Mouse (Mus musculus) v-Abl transformed pro-B cells (cell line): Measurements from ENCODE around the gene Cphx2.
"Not testable (repeated sequence)": the region's sequence is repeated elsewhere in the genome, so short reads cannot be mapped to it uniquely, and the experiment has no call there.

ENCODE experiments used
- in situ Hi-C, 2 experiments: fragments of 400-800 bp; cut with MboI; formaldehyde crosslinking; loops; one replicate each; pipeline ENCODE4 v1.15.1; 2025; ENCODE audit not compliant: unreplicated experiment in 2 of 2

Gene Cphx2

DNA sequence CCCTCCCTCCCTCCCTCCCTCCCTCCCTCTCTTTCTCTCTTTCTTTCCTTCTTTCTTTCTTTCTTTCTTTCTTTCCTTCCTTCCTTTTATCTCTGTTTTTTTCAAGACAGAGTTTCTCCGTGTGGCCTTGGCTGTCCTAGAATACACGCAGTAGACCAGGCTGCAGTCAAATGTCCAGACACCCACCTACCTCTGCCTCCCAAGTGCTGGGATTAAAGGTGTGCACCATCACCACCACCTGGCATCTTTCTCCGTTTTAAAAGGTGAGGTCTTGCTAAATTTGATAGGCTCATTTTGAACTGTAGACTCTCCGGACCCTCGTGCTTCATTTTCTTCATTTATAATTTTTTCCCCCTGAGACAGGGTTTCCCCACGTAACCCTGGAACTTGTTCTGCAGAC, at the start of gene Cphx2:
Gene Cphx2 (plus strand): TSS at position 301 of the 400 bp plus-strand sequence.
- in situ Hi-C loops, result not testable (repeated sequence)

DNA sequence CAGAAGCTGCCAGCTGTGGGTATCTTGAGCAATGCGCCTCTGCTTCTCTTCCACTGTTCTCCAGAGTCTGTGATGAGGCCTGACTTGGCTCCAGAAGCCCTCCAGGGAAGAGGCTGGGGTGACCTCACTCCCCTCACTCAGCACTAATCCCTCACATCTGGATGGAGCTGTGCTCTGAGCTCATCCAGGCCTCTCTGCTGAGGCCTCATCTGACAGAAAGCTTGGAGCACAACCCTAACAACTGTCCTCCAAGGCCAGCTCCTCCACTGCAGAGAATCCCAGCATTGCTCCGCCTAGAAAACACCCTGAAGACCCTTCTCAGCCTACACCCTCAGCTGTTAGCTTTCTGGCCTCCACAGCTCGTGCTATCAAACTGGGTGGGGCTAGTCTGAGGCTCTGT, 47.0 kb upstream of the Cphx2 start:
- in situ Hi-C loops, result not testable (repeated sequence)

DNA sequence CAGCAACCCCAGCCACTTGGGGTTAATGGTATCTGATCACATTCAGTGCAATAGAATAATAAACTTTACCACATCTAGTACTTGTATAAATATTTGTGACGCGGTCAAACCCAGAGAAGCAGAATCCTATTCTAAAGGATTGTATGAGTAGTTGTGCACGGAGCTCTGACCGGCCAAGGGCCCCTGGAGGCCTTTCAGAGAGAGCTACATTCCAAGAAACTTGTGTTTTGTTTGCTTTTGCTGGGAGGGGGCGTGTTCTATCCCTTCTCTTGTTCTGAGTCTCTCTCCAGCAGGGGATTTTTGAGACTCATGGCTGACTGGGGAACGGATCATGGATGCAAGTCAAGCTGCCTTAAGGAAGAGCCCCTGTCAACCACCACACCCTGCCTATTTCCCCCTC, 45.9 kb upstream of the Cphx2 start:
- in situ Hi-C loops, result not testable (repeated sequence)

DNA sequence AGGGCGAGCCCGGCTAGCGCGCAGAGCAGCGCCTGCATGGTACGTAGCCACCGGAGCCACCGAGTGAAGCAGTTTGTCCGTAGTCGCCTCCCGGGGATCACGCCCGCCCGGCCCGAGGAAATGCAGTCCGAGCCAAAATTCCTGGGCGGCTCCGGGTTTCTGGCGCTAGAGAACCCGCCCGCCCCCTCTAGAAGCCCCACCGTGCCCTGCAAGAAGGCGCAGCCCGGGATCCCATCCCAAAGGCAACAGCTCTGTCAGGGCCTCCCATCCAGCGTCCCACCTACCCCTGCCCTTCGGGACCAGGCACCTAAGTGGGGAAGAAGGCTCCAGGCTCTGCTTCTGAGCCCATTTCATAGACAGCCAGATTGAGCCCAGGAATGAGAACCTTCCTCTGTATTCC, 38.7 kb upstream of the Cphx2 start, which contains the start of gene Gm9780:
Gene Gm9780 (minus strand): TSS at position 101 of the 400 bp plus-strand sequence.
- in situ Hi-C loops, result not testable (repeated sequence)

DNA sequence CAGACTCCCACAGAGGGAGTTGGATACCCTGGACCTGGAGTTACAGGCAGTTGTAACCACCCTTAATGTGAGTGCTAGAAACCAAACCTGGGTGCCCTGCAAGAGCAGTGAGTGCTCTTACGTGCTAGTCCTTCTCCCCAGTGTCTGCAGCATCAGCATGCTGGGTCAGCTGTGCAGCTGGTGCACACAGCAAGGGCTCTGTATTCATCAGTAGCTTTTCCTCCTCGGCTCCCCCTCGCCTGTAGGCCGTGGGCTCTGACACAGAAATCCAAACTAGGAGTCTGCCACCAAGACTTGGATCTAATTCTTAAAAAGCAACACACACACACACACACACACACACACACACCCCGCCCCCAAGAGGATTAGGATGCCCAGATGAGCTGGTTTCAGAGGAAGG, 36.3 kb upstream of the Cphx2 start:
- in situ Hi-C loops, result not testable (repeated sequence)

DNA sequence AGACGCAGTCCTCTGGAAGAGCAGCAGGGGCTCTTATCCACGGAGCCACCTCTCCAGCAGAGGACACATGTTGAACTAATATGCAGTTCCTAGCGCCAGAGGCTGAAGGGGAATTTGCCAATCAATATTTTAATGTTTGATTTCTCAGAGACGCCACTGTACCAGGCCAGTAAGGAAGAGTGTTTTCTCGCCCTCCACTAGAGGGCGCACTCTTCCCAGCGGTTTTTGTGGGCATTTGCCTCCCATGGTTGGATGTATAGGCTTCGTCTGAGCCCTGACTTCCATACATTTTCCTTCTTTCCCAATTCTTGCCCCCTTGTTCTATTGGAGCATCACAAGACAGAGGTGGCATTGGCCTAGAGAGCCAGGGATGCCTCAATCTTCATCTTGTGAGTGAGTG, 34.3 kb upstream of the Cphx2 start:
- in situ Hi-C loops, result not testable (repeated sequence)

DNA sequence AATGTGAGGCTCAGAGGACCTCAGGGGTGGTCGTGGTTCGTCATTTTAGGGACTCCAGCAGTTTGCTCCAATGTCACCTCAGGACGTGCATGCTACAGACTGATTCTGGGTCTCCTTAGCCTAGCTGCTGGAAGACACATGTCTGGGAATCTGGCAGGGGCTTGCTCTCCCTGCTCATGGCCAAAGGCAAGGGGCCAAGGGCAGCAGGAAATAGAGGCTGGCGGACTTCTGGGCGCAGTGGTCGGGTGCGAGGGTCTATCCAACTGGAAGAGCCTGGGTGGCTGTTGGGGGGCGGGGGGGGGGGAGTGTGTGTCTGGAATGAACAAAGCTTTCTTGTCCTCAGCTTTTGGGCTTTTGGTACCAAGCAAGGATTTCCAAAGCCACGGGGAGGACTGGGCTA, 32.5 kb upstream of the Cphx2 start:
- in situ Hi-C loops, result not testable (repeated sequence)

DNA sequence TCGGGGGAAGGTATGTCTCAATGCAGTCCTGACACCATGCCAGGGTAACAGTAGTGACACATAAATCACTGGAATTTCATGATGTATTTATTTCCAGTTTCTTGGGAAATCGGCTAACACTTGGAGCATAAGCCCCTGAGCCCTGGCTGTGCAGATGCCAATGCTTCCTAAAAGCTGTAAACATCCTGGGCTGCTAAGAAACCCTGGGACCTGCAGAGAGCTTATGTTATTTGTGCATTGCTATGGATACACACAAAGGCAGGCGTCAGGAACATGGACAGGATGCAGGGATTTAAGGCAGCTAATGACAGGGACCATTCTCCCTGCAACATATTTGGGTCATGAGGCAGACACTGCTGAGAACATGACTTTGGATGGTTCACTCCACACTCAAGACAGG, 23.1 kb upstream of the Cphx2 start:
- in situ Hi-C loops, result not testable (repeated sequence)

DNA sequence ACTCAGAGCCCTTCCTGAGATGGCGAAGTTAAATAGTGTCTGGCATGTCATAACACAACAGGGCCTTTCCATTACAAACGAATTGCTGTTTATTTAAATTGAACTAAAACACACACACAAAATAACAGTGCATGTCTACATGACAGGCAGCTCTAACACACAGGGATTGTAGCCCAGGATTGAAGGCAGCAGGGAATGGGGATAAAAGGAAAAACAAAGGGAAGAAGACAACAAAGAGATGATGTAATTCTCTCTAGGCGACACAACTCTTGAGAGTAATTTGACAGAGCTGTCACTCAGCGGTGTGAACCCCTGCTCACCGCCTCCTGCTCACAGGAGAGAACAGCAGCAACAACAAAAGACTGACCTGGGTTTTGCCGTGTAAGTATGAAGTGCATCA, 22.0 kb upstream of the Cphx2 start:
- in situ Hi-C loops, result not testable (repeated sequence)

DNA sequence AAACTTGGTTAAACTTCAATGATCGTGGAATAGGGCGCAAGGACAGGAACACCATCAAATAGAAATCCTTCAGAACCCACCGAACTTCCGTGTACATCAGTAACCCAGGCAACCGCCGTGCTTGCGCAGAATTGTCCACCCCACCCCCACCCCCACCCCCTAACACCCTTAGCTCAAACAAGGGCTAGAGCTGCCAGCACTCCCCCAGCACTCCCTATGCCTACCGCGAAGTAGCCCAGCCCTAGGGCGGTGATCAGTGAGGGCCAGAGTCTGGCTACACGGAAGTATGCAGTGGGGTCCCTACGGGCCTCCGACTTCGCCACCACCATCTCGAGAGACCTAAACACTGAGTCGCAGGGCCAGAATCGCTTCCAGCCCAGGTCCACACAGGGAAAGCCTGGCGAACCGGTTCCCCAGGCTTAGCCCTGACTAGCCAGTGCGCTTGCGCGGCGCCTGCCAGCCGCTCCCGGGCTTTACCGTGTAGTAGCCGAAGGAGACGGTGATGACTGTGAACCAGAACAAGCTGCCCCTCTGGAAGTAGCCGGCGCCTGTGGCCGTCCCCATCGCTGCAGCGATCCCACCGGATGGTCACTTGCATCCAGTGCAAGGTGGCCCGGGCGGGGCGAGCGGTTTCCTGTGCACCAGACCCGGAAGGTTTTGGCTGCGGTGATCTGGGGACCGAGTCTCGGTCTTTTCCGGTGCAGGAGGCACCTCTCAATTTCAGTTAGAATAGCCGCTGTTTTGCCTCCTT, 14.6 kb upstream of the Cphx2 start:
- in situ Hi-C loops, result not testable (repeated sequence)

DNA sequence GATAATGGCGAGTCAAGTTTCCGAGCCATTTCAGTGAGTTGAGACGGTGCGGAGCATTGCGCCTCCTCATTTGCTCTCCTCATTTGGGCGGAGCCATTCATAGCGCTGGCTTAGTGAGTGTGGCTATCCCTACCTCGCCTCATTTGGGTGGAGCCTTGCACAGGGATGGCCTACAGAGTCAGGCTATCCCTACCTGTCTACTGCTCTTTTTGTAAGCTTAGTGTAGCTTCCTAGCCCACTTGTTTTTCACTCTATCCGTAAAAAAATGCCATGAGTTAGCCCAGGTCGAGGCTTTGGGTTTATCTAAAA, 14.0 kb upstream of the Cphx2 start, which contains the start of gene Tmem254c:
Gene Tmem254c (minus strand): TSS at position 31 of the 309 bp plus-strand sequence.
- in situ Hi-C loops, result not testable (repeated sequence)

DNA sequence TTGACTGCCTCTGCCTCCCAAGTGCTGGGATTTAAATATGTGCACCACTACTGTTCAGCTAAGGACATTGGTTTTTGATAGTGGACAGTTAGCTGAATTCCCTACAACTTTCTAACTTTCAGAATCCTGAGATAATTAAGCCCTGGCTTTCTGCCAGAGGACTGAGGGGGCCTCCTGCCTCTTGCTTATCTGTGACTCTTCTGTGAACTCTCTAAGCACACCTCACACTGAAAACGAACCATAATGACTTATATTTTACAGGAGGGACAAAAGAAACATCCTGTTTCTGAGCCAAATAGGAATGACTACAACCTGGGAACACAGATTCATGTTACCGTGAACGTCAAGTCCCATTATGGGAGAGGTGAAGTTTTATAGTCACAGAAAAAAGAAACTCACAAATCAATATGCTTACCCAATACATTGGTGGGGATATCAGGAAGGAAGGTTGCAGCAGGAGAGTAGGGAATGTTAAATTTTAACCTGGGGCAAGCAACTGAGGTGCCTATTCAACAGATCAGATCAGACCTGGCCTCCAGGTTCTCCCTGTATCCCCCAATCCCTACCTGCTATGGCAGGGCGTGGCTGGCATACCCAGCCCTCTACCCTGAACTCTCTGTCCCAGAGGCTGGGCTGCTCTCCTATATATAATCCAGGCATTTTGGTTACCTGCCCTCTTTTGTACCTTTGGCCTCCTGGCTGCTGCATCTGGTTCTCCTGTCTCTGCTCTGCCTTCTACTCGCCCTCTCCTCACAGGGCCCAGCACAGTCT, 4.5 kb upstream of the Cphx2 start:
- in situ Hi-C loops, result not testable (repeated sequence)

DNA sequence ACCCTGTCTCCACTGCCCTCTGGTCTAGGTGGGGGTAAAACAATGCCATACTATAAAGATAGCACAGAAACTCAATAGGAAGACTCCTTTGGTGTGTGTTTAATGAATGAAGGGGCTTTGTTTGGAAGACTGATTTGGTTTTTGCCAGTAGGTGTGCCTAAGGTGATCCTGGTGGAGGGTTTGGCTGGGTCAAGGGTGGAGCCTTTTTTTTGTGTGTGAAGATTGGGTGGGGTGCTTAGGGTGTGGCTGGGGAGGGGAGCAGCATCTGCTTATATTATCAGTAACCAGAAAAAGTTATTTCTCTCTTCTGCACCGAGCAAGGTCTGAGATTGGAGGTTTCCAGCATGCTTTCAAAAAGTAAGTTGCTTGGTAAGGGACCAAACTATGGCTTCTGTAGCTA, 681 bp downstream of the Cphx2 start, which contains the start of gene Cphx3:
Gene Cphx3 (plus strand): TSS at position 301 of the 400 bp plus-strand sequence.
- in situ Hi-C loops, result not testable (repeated sequence)

DNA sequence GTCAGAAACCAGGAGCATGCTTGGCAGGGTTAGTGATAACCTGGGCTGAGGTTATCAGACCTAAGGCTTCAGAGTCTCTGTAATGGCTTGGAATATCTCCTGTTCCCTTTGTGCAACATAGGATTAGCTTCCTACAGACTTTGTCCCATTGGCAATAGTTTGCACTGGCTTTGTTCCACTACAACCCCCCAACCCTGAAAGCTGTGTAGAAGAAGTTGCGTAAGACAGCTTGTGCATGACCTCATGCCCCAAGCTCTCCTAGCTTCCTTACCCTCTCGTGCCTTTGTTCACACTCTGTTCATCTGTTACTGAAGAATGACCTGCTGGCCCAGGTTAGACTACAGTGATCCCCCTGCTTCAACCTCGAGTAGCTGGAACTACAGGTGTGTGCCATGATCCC, 16.3 kb downstream of the Cphx2 start:
- in situ Hi-C loops, result not testable (repeated sequence)

DNA sequence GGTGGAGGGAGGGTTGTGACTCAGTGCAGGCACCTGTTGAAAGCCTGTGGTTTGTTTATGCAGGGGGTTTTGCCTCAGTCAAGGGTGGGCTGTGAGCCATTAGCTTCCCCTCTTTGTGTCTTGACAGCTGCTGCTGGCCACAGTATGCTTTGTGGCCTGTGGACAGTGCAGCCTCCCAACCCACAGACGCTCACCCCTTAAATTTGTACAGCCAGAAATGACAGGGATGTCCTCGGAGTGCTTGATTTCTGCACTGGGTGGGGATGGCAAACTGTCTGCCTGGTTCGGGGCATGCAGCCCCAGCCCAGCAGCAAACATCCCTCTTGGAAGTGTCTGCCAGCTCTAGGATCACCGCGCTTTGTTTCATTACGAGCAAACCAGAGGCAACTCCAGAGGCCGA, 36.8 kb downstream of the Cphx2 start, which contains the start of gene Duxbl2:
Gene Duxbl2 (plus strand): TSS at position 200 of the 400 bp plus-strand sequence.
- in situ Hi-C loops, result not testable (repeated sequence)

DNA sequence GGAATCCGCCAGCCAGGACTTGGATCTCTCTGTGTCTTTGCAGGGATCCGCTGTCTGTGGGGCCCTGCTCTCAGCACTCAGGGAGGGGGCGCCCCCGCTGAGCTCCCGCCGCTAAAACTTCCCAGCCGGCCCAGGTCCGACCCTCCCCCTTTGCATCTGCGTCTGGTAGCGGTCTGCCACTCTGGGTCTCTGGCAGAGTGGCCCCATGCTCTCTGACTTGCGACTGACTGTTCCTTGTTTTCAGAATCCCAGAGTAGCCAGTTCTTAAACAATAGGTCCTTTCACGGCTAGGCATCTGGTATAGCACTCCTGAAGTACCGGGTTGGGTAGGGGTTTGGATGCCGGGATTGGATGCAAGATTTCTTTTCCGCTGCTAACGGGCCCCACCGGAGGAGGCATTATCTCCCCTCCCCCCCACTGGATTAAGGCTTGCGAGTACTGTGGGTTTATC, 37.3 kb downstream of the Cphx2 start:
- in situ Hi-C loops, result not testable (repeated sequence)

DNA sequence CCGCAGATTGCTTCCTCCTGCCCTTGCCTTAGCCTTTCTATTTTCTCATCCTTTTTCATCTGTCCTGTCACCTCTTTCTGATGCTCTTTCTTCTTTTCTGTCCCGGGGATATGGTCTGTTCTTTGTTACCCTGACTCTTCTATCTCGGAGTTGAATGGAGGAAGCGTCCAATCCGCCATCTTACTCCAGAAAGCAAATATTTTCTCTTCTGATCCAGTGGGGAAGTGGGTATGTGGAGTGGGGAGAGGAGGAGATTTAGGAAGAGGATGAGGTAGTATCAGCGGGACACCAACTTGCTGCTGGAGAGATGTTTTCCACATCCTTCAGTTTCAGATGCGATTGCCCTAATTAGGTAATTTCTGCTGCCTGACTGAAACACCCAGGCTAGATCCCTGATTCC, 37.8 kb downstream of the Cphx2 start:
- in situ Hi-C loops, result not testable (repeated sequence)
